Mouse (Mus musculus): ENCODE measurements around the gene Erich4. TPM values are rescaled to one million over a fixed set of nuclear protein-coding genes. Genes with fewer than 3 reads are reported as not detected.

Gene Erich4
- polyA plus RNA-seq, 1 experiment from 2014 or later = not detected

GRCm38 (mm10) chr7:25647574-25648123 is 32.0 kb upstream of the Erich4 start:
- ATAC-seq (ENCODE audit: insufficient number of reproducible peaks, insufficient read depth, low FRiP score, low read depth) = no peak
- Histone ChIP-seq H3K4me1 (ENCODE audit: control insufficient read depth in 2 of 2, insufficient read depth in 2 of 2, low read length in 2 of 2) (peaks cover 0 to 3% of the 10 kb centered on the region in 2 experiments; a peak in 1 of 4 replicates), H3K4me2 (ENCODE audit: low read length) (no peak overlapping the region), H3K4me3 (ENCODE audit: control insufficient read depth in 1 of 2, insufficient read depth in 1 of 2, low read depth in 1 of 2, low read length in 2 of 2) (no peak overlapping the region), H3K36me3 (ENCODE audit: control insufficient read depth, insufficient read depth, low read length) (no peaks in the 10 kb centered on the region), H3K9me3 (ENCODE audit: control insufficient read depth, low read length) (no peaks in the 10 kb centered on the region), H3K27me3 (ENCODE audit: control insufficient read depth, insufficient read depth, low read length) (no peaks in the 10 kb centered on the region), H3K27ac (replicated peaks in 1 of 2; ENCODE audit: control insufficient read depth in 1 of 2, insufficient read depth in 1 of 2, low read depth in 2 of 2, low read length in 2 of 2) (no peak overlapping the region), H3K9ac (ENCODE audit: low read length) (no peak overlapping the region)
- 54% methylated on average over 5 of the region's 5 CpGs for WGBS

GRCm38 (mm10) chr7:25645074-25645473 is 29.4 kb upstream of the Erich4 start:
- WGBS = 66% methylated on average over 14 of the region's 14 CpGs
- Histone ChIP-seq H3K36me3 (ENCODE audit: control insufficient read depth, insufficient read depth, low read length) (peaks cover 10% of the 10 kb centered on the region; the same call in 1 of the 2 replicates), H3K27me3 (ENCODE audit: control insufficient read depth, insufficient read depth, low read length) (no peaks in the 10 kb centered on the region), H3K4me3 (ENCODE audit: control insufficient read depth in 1 of 2, insufficient read depth in 1 of 2, low read depth in 1 of 2, low read length in 2 of 2) (no peak overlapping the region), H3K9ac (ENCODE audit: low read length) (no peak overlapping the region), H3K4me2 (ENCODE audit: low read length) (no peak overlapping the region), H3K4me1 (ENCODE audit: control insufficient read depth in 2 of 2, insufficient read depth in 2 of 2, low read length in 2 of 2) (peaks cover 0 to 3% of the 10 kb centered on the region in 2 experiments; a peak in 1 of 4 replicates), H3K27ac (replicated peaks in 1 of 2; ENCODE audit: control insufficient read depth in 1 of 2, insufficient read depth in 1 of 2, low read depth in 2 of 2, low read length in 2 of 2) (no peak overlapping the region), H3K9me3 (ENCODE audit: control insufficient read depth, low read length) (no peaks in the 10 kb centered on the region)
- ATAC-seq (ENCODE audit: insufficient number of reproducible peaks, insufficient read depth, low FRiP score, low read depth) = no peak

GRCm38 (mm10) chr7:25644631-25645030 is 28.9 kb upstream of the Erich4 start:
- H3K9ac ChIP-seq (ENCODE audit: low read length) = no peak overlapping the region
- no peak overlapping the region for H3K27ac ChIP-seq (replicated peaks in 1 of 2; ENCODE audit: control insufficient read depth in 1 of 2, insufficient read depth in 1 of 2, low read depth in 2 of 2, low read length in 2 of 2)
- no peaks in the 10 kb centered on the region for H3K9me3 ChIP-seq (ENCODE audit: control insufficient read depth, low read length)
- ATAC-seq (ENCODE audit: insufficient number of reproducible peaks, insufficient read depth, low FRiP score, low read depth) = no peak
- H3K27me3 ChIP-seq (ENCODE audit: control insufficient read depth, insufficient read depth, low read length) = no peaks in the 10 kb centered on the region
- WGBS = 66% methylated on average over 4 of the region's 4 CpGs
- H3K4me1 ChIP-seq (ENCODE audit: control insufficient read depth in 2 of 2, insufficient read depth in 2 of 2, low read length in 2 of 2) = peaks cover 0 to 3% of the 10 kb centered on the region in 2 experiments; a peak in 1 of 4 replicates
- H3K4me2 ChIP-seq (ENCODE audit: low read length) = no peak overlapping the region
- H3K36me3 ChIP-seq (ENCODE audit: control insufficient read depth, insufficient read depth, low read length) = peaks cover 10% of the 10 kb centered on the region; the same call in 1 of the 2 replicates
- H3K4me3 ChIP-seq (ENCODE audit: control insufficient read depth in 1 of 2, insufficient read depth in 1 of 2, low read depth in 1 of 2, low read length in 2 of 2) = no peak overlapping the region

DNA sequence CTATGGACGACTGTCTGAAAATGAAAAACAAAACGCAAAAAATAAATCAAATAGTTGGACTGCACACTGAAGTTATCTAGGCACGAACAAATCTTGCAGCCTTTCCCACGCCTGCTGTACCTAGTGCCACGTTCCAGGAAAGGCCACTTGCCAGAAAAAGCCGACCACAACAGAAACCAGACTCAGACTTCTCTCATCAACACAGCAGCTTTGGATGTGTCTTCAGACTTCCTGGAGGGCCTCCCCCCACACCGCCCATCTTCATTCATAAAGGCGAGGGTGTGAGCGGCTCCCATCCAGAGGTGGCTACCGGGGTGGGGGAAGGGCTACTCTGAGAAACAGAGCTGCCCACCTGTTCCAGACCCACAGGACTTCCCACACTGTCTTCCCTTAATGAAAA is 28.4 kb upstream of the Erich4 start:
- peaks cover under 1 to 4% of the 10 kb centered on the region in 2 experiments; a peak in 1 of 4 replicates for H3K4me1 ChIP-seq (ENCODE audit: control insufficient read depth in 2 of 2, insufficient read depth in 2 of 2, low read length in 2 of 2)
- ATAC-seq (ENCODE audit: insufficient number of reproducible peaks, insufficient read depth, low FRiP score, low read depth) = no peak
- 63% methylated on average over 10 of the region's 10 CpGs for WGBS
- peaks cover 10% of the 10 kb centered on the region; the same call in 1 of the 2 replicates for H3K36me3 ChIP-seq (ENCODE audit: control insufficient read depth, insufficient read depth, low read length)
- H3K9ac ChIP-seq (ENCODE audit: low read length) = no peak overlapping the region
- no peaks in the 10 kb centered on the region for H3K9me3 ChIP-seq (ENCODE audit: control insufficient read depth, low read length)
- no peak overlapping the region for H3K27ac ChIP-seq (replicated peaks in 1 of 2; ENCODE audit: control insufficient read depth in 1 of 2, insufficient read depth in 1 of 2, low read depth in 2 of 2, low read length in 2 of 2)
- H3K27me3 ChIP-seq (ENCODE audit: control insufficient read depth, insufficient read depth, low read length) = no peaks in the 10 kb centered on the region
- no peak overlapping the region for H3K4me2 ChIP-seq (ENCODE audit: low read length)
- no peak overlapping the region for H3K4me3 ChIP-seq (ENCODE audit: control insufficient read depth in 1 of 2, insufficient read depth in 1 of 2, low read depth in 1 of 2, low read length in 2 of 2)

DNA sequence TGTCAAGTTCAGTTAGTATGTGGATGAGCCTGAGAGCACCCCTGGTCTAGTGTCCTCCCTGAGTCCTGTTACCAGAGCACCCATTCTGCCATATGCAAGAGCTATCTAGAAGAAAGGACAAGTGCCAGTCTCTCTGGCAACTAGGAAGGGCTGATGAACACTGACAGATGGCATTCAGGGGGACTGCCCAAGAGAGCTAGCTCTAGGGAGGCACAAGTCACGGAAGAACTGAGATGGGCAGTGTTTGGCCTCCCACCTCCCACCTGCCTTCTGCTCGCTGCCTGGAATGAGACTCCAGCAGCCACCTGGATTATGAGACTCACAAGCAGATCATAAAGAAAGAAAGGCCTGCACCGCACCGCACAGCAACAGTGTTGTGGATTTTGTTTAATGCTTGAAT is 24.1 kb upstream of the Erich4 start:
- Histone ChIP-seq H3K36me3 (ENCODE audit: control insufficient read depth, insufficient read depth, low read length) (peaks cover 20% of the 10 kb centered on the region; the same call in 1 of the 2 replicates), H3K4me3 (ENCODE audit: control insufficient read depth in 1 of 2, insufficient read depth in 1 of 2, low read depth in 1 of 2, low read length in 2 of 2) (no peak overlapping the region), H3K9ac (ENCODE audit: low read length) (no peak overlapping the region), H3K9me3 (ENCODE audit: control insufficient read depth, low read length) (no peaks in the 10 kb centered on the region), H3K27ac (replicated peaks in 1 of 2; ENCODE audit: control insufficient read depth in 1 of 2, insufficient read depth in 1 of 2, low read depth in 2 of 2, low read length in 2 of 2) (no peak overlapping the region), H3K4me1 (ENCODE audit: control insufficient read depth in 2 of 2, insufficient read depth in 2 of 2, low read length in 2 of 2) (peaks cover 4 to 9% of the 10 kb centered on the region in 2 experiments; a peak in 1 of 4 replicates), H3K27me3 (ENCODE audit: control insufficient read depth, insufficient read depth, low read length) (no peaks in the 10 kb centered on the region), H3K4me2 (ENCODE audit: low read length) (no peak overlapping the region)
- WGBS = 95% methylated on average over 4 of the region's 4 CpGs
- ATAC-seq (ENCODE audit: insufficient number of reproducible peaks, insufficient read depth, low FRiP score, low read depth) = no peak

GRCm38 (mm10) chr7:25637099-25637498 is 21.4 kb upstream of the Erich4 start:
- no peak for ATAC-seq (ENCODE audit: insufficient number of reproducible peaks, insufficient read depth, low FRiP score, low read depth)
- Histone ChIP-seq H3K4me2 (ENCODE audit: low read length) (no peak overlapping the region), H3K4me3 (ENCODE audit: control insufficient read depth in 1 of 2, insufficient read depth in 1 of 2, low read depth in 1 of 2, low read length in 2 of 2) (no peak overlapping the region), H3K27me3 (ENCODE audit: control insufficient read depth, insufficient read depth, low read length) (no peaks in the 10 kb centered on the region), H3K36me3 (ENCODE audit: control insufficient read depth, insufficient read depth, low read length) (peaks cover 29% of the 10 kb centered on the region; the same call in 1 of the 2 replicates), H3K27ac (replicated peaks in 1 of 2; ENCODE audit: control insufficient read depth in 1 of 2, insufficient read depth in 1 of 2, low read depth in 2 of 2, low read length in 2 of 2) (no peak overlapping the region), H3K4me1 (ENCODE audit: control insufficient read depth in 2 of 2, insufficient read depth in 2 of 2, low read length in 2 of 2) (peaks cover 4 to 6% of the 10 kb centered on the region in 2 experiments; a peak in 1 of 4 replicates), H3K9ac (ENCODE audit: low read length) (no peak overlapping the region), H3K9me3 (ENCODE audit: control insufficient read depth, low read length) (no peaks in the 10 kb centered on the region)
- WGBS = 72% methylated on average over 5 of the region's 5 CpGs

DNA sequence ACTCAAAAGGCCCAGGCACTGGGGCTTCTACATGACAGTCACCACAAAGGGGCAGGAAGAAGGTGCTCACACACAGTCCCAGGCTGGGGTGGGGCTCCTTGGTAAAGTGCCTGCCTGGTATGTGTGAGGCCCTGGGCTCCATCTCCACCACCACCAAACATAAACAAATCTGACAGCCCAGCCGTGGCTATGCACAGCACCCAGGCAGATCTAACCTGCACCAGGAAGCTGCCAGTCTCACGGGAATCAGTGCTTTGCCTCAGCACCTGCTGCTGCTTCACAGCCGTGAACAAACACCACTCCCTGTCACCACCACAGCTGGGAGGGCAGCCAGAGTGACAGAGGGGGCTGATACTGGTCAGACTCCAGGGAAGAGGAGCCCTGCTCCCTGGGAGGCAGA is 20.7 kb upstream of the Erich4 start:
- Histone ChIP-seq H3K9ac (ENCODE audit: low read length) (no peak overlapping the region), H3K4me1 (ENCODE audit: control insufficient read depth in 2 of 2, insufficient read depth in 2 of 2, low read length in 2 of 2) (peaks cover 4 to 6% of the 10 kb centered on the region in 2 experiments; a peak in 1 of 4 replicates), H3K9me3 (ENCODE audit: control insufficient read depth, low read length) (no peaks in the 10 kb centered on the region), H3K4me3 (ENCODE audit: control insufficient read depth in 1 of 2, insufficient read depth in 1 of 2, low read depth in 1 of 2, low read length in 2 of 2) (no peak overlapping the region), H3K27ac (replicated peaks in 1 of 2; ENCODE audit: control insufficient read depth in 1 of 2, insufficient read depth in 1 of 2, low read depth in 2 of 2, low read length in 2 of 2) (no peak overlapping the region), H3K36me3 (ENCODE audit: control insufficient read depth, insufficient read depth, low read length) (peaks cover 34% of the 10 kb centered on the region; the same call in 1 of the 2 replicates), H3K27me3 (ENCODE audit: control insufficient read depth, insufficient read depth, low read length) (no peaks in the 10 kb centered on the region), H3K4me2 (ENCODE audit: low read length) (no peak overlapping the region)
- ATAC-seq (ENCODE audit: insufficient number of reproducible peaks, insufficient read depth, low FRiP score, low read depth) = no peak
- 12% methylated on average over 3 of the region's 3 CpGs for WGBS

DNA sequence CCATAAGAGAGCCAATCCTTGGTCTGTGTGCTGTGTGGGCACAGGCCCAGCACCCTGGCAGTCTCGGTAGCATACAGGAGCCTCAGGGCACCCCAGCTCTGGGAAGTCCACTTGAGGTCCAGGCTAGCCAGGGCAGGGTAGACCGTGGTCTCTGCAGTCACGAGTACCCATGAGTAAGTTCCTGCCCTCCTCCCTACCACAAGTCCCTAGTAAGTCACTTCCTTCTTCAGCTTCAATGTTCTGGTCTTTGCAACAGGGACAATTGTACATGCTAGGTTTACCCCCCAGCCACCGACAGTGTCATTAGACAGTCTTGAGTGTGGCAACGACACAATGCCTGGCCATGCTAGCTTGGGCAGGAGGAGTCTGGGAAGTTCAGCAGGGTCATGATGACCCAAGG is 17.0 kb upstream of the Erich4 start:
- H3K27me3 ChIP-seq (ENCODE audit: control insufficient read depth, insufficient read depth, low read length) = no peaks in the 10 kb centered on the region
- H3K4me3 ChIP-seq (ENCODE audit: control insufficient read depth in 1 of 2, insufficient read depth in 1 of 2, low read depth in 1 of 2, low read length in 2 of 2) = no peak overlapping the region
- H3K9ac ChIP-seq (ENCODE audit: low read length) = no peak overlapping the region
- no peak for ATAC-seq (ENCODE audit: insufficient number of reproducible peaks, insufficient read depth, low FRiP score, low read depth)
- no peak overlapping the region for H3K27ac ChIP-seq (replicated peaks in 1 of 2; ENCODE audit: control insufficient read depth in 1 of 2, insufficient read depth in 1 of 2, low read depth in 2 of 2, low read length in 2 of 2)
- 84% methylated on average over 5 of the region's 5 CpGs for WGBS
- H3K4me2 ChIP-seq (ENCODE audit: low read length) = no peak overlapping the region
- no peaks in the 10 kb centered on the region for H3K9me3 ChIP-seq (ENCODE audit: control insufficient read depth, low read length)
- H3K4me1 ChIP-seq (ENCODE audit: control insufficient read depth in 2 of 2, insufficient read depth in 2 of 2, low read length in 2 of 2) = peaks cover 7 to 9% of the 10 kb centered on the region in 2 experiments; a peak in 3 of 4 replicates
- peaks cover 46% of the 10 kb centered on the region for H3K36me3 ChIP-seq (ENCODE audit: control insufficient read depth, insufficient read depth, low read length)
